Mouse (Mus musculus) urinary bladder, postnatal 10 days (tissue): ENCODE measurements around the gene AC129217.1.

Source experiments
- DNase-seq: peaks from one replicate; pipeline ENCODE4 v3.0.0; 2022; ENCODE audit warnings: low spot score

Gene AC129217.1

GRCm38 (mm10) chr19:8829660-8830059 lies at the start of gene AC129217.1:
AC129217.1 (plus strand) TSS chr19:8829773.
- no peak for DNase-seq

GRCm38 (mm10) chr19:8786008-8786781 lies 43.4 kb upstream of the AC129217.1 start, which contains the start of gene Taf6l:
Taf6l (minus strand) TSS chr19:8786417.
- DNase-seq, result peak; percentile 48

GRCm38 (mm10) chr19:8788521-8788920 lies 41.1 kb upstream of the AC129217.1 start:
- no peak for DNase-seq

GRCm38 (mm10) chr19:8789171-8789570 lies 40.4 kb upstream of the AC129217.1 start:
- no peak for DNase-seq

GRCm38 (mm10) chr19:8790171-8790570 lies 39.4 kb upstream of the AC129217.1 start:
- DNase-seq, result no peak

- DNase-seq, result peak; percentile 54
Observed at GRCm38 (mm10) chr19:8798264-8798946, 31.2 kb upstream of the AC129217.1 start, which contains the start of gene Polr2g. Polr2g (minus strand) TSS chr19:8798577.

GRCm38 (mm10) chr19:8798947-8799315 lies 30.6 kb upstream of the AC129217.1 start:
- DNase-seq, result no peak

GRCm38 (mm10) chr19:8802130-8802821 lies 27.3 kb upstream of the AC129217.1 start, which contains the start of gene Zbtb3:
Zbtb3 (plus strand) TSS chr19:8802555.
- peak; percentile 70 for DNase-seq

GRCm38 (mm10) chr19:8803204-8803780 lies 26.3 kb upstream of the AC129217.1 start:
- DNase-seq, result no peak

- DNase-seq, result no peak
Observed at GRCm38 (mm10) chr19:8803879-8804660, 25.5 kb upstream of the AC129217.1 start.

- no peak for DNase-seq
Observed at GRCm38 (mm10) chr19:8806810-8807209, 22.8 kb upstream of the AC129217.1 start.

- no peak for DNase-seq
Observed at GRCm38 (mm10) chr19:8815812-8816211, 13.8 kb upstream of the AC129217.1 start.

- DNase-seq, result no peak
Observed at GRCm38 (mm10) chr19:8817001-8817400, 12.6 kb upstream of the AC129217.1 start.

GRCm38 (mm10) chr19:8818301-8818798 lies 11.2 kb upstream of the AC129217.1 start:
- DNase-seq, result no peak

- peak; percentile 76 for DNase-seq
Observed at GRCm38 (mm10) chr19:8818801-8819595, 10.6 kb upstream of the AC129217.1 start, which contains the start of gene Ttc9c. Ttc9c (minus strand) TSS chr19:8819333.

GRCm38 (mm10) chr19:8819596-8820423 lies 9.8 kb upstream of the AC129217.1 start, which contains the start of gene Hnrnpul2:
Hnrnpul2 (plus strand) TSS chr19:8820010.
- peak; percentile 93 for DNase-seq

GRCm38 (mm10) chr19:8820424-8820956 lies 9.1 kb upstream of the AC129217.1 start:
- no peak for DNase-seq

- DNase-seq, result no peak
Observed at GRCm38 (mm10) chr19:8821146-8821545, 8.4 kb upstream of the AC129217.1 start.

- no peak for DNase-seq
Observed at GRCm38 (mm10) chr19:8822696-8823095, 6.9 kb upstream of the AC129217.1 start.
